Comparison of ENCODE assay signal across 10 mouse cellular contexts in genomic region chr16:90104714-90105459, GRCm38 (mm10). TPM values are rescaled to one million over a fixed set of nuclear protein-coding genes. Genes with fewer than 3 reads are reported as not detected.
DNase-seq lines count a peak whose midpoint lies in the region; ATAC-seq lines count a peak whose summit lies in the region.
"Had no signal": no experiment of that assay in that cellular context is flagged by ENCODE, and none has a peak within 500 bp of the region (broad histone marks: within the 10 kb centered on the region; RNA-seq: fewer than 3 reads in every experiment).

No protein-coding gene starts in this region.

- H3K9ac ChIP-seq in embryonic facial prominence, embryonic 14.5 days (ENCODE audit: low read depth, low read length), result no peak overlapping the region
- H3K9ac ChIP-seq: hindbrain, embryonic 15.5 days; liver, embryonic 13.5 days had no signal

- no peak overlapping the region for H3K4me2 ChIP-seq in embryonic facial prominence, embryonic 14.5 days (ENCODE audit: low read depth, low read length)
- H3K4me2 ChIP-seq: hindbrain, embryonic 15.5 days; liver, embryonic 13.5 days had no signal

- no peaks in the 10 kb centered on the region for H3K4me1 ChIP-seq in embryonic facial prominence, embryonic 14.5 days (ENCODE audit: control insufficient read depth, insufficient read depth, low read length)

- no peak overlapping the region for H3K4me3 ChIP-seq in embryonic facial prominence, embryonic 14.5 days (ENCODE audit: low read depth, low read length)
- H3K4me3 ChIP-seq: hindbrain, embryonic 15.5 days; liver, embryonic 13.5 days had no signal

- DNase-seq in layer of hippocampus, adult 9-11 months, result peak; percentile 55
- no peak for DNase-seq in layer of hippocampus, postnatal 25 days (ENCODE audit: extremely low spot score in 1 of 2, low spot score in 1 of 2)
- no peak for DNase-seq in embryonic facial prominence, embryonic 14.5 days (ENCODE audit: low spot score)
- DNase-seq in frontal cortex, postnatal 36 days (ENCODE audit: low spot score in 2 of 2), result peak; percentile 60 to 76
- DNase-seq in lung, postnatal 36 days, result peak; percentile 37
- no peak for DNase-seq in gastrocnemius, postnatal 25 days
- DNase-seq in yolk sac, embryonic 10.5 days (ENCODE audit: low spot score), result no peak
- DNase-seq in cerebellum, adult 11 months, result no peak
- DNase-seq: liver, embryonic 13.5 days had no signal

- H3K27ac ChIP-seq in embryonic facial prominence, embryonic 14.5 days (replicated peaks; ENCODE audit: low read depth, low read length), result no peak overlapping the region
- H3K27ac ChIP-seq: hindbrain, embryonic 15.5 days; liver, embryonic 13.5 days had no signal

- WGBS in embryonic facial prominence, embryonic 14.5 days, result 62% methylated on average over 14 of the region's 15 CpGs

- peak; percentile 34; the same call in 1 of the 2 replicates for ATAC-seq in embryonic facial prominence, embryonic 14.5 days (ENCODE audit: low read depth)

- H3K9me3 ChIP-seq in embryonic facial prominence, embryonic 14.5 days (ENCODE audit: control insufficient read depth, low read length), result no peaks in the 10 kb centered on the region
- H3K9me3 ChIP-seq: hindbrain, embryonic 15.5 days; liver, embryonic 13.5 days had no signal

- no peaks in the 10 kb centered on the region for H3K27me3 ChIP-seq in embryonic facial prominence, embryonic 14.5 days (replicated peaks; ENCODE audit: control insufficient read depth, insufficient read depth, low read length)
- H3K27me3 ChIP-seq: hindbrain, embryonic 15.5 days; liver, embryonic 13.5 days had no signal

- no peaks in the 10 kb centered on the region for H3K36me3 ChIP-seq in embryonic facial prominence, embryonic 14.5 days (ENCODE audit: control insufficient read depth, insufficient read depth, low read length)
- H3K36me3 ChIP-seq: hindbrain, embryonic 15.5 days; liver, embryonic 13.5 days had no signal

RNA-seq across cellular contexts. Expression of gene Tiam1, which starts 38.7 kb away (rescaled TPM):
- 100 to 1,000 TPM in 1 of 2 experiments, 10 to 100 TPM in 1; 93.4 to 114 TPM for total RNA-seq in layer of hippocampus, postnatal 25 days (2021)
- polyA plus RNA-seq in embryonic facial prominence, embryonic 14.5 days (2014; fragmentation: Nextera tagmentation; extraction: Ambion mirVana), result 31.0 and 34.6 TPM in 2 replicates
- total RNA-seq in gastrocnemius, postnatal 25 days (2021), result 1 to 10 TPM; 4.4 to 5.3 TPM

Comparison
In these comparisons a context has a peak if more than half of its experiments do, and no peak if none do; other contexts are left out.
1. DNase-seq: peak in layer of hippocampus, adult 9-11 months (single experiment), frontal cortex, postnatal 36 days (2 of 2) and lung, postnatal 36 days (single experiment); none in layer of hippocampus, postnatal 25 days (0 of 2), embryonic facial prominence, embryonic 14.5 days (single experiment), gastrocnemius, postnatal 25 days (single experiment), yolk sac, embryonic 10.5 days (single experiment) and cerebellum, adult 11 months (single experiment).
2. RNA of gene Tiam1, which starts 38.7 kb away (total RNA-seq): 93.4 to 114 TPM in layer of hippocampus, postnatal 25 days; 4.4 to 5.3 TPM in gastrocnemius, postnatal 25 days; every median in the first group is over 10 times any median in the second.